Mouse (Mus musculus) testis, adult 2 months (tissue): Measurements from ENCODE around the gene Gpc6.

ENCODE experiments used
- CTCF ChIP-seq: fragments of 200-500 bp; IDR thresholded peaks from 2 replicates; pipeline ENCODE4 v1.5.1; 2012; ENCODE audit warnings: low read depth, mild to moderate bottlenecking, inconsistent platforms, low read length, moderate library complexity; ENCODE audit not compliant: control insufficient read depth, insufficient read depth, insufficient replicate concordance
- POLR2A ChIP-seq: fragments of 200-500 bp; IDR thresholded peaks from 2 replicates; pipeline ENCODE4 v1.6.1; 2012; ENCODE audit warnings: low read depth, mild to moderate bottlenecking, inconsistent platforms, low read length, moderate library complexity; ENCODE audit not compliant: control insufficient read depth

DNA sequence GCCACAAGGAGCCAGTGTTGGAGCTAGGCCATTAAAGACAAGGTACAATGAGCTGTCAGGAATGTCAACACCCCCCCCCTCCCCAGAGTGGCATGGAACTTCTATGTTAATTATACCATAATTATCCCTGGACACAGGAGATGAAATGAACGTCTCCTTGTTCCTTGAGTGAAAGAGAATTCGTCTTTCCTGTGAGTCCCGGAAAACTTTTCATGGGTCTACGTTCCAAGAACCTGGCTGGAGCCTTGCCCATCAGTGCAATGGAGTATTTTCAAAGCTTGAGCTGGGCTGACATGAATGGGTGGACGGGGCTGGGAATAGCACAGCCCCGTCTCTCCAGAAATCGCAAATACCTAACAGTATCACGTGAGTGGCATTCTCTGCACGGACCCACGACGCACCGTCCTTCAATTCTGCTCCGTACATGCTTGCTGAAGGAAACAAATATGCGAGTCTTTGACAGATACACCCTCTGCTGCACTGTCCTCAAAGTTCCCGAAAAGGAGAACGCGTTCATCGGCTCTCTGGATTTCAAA, 444.3 kb downstream of the Gpc6 start:
- TF ChIP-seq POLR2A (no peak), CTCF (no peak)
